Comparison of ENCODE assay signal across 36 mouse cellular contexts in genomic region chr19:29660835-29661764, GRCm38 (mm10). TPM values are rescaled to one million over a fixed set of nuclear protein-coding genes. Genes with fewer than 3 reads are reported as not detected.
DNase-seq lines count a peak whose midpoint lies in the region; ATAC-seq lines count a peak whose summit lies in the region.
"Had no signal": no experiment of that assay in that cellular context is flagged by ENCODE, and none has a peak within 500 bp of the region (broad histone marks: within the 10 kb centered on the region; RNA-seq: fewer than 3 reads in every experiment).

No protein-coding gene starts in this region.

- no peak for ATAC-seq in erythroblast, adult 5-6 weeks (replicated peaks; ENCODE audit: low FRiP score, poor library complexity, severe bottlenecking)
- ATAC-seq: forebrain, embryonic 13.5 days; hindbrain, embryonic 16.5 days; Patski had no signal

- peak; percentile 48 for DNase-seq in layer of hippocampus, adult 9-11 months
- no peak for DNase-seq in layer of hippocampus, adult 9-10 months (ENCODE audit: low spot score)
- DNase-seq in adipocyte (ENCODE audit: low spot score): peak; percentile 52
- peak; percentile 92 for DNase-seq in gonadal fat pad, adult 2 months (ENCODE audit: low read depth)
- peak; percentile 59 for DNase-seq in telencephalon, adult 2 months (ENCODE audit: low read depth, low spot score)
- no peak for DNase-seq in right cerebral cortex, postnatal 36 days (ENCODE audit: low spot score in 2 of 2)
- DNase-seq: adrenal gland, postnatal 14 days; cerebellum, adult 18-20 months; cerebellum, postnatal 10 days; gastrocnemius, postnatal 25 days; heart, postnatal 14 days; kidney, adult 18-20 months; kidney, postnatal 36 days; liver; lung, embryonic 14.5 days; lung, postnatal 14 days; right cerebral cortex, adult 18-20 months; right cerebral cortex, postnatal 4 days; thymus, postnatal 25 days had no signal

RNA-seq across cellular contexts. Expression of gene Ermp1, which starts 12.9 kb away (rescaled TPM):
- 47.1 and 63.4 TPM in 2 replicates for polyA plus RNA-seq in gonadal fat pad, adult 2 months (2012; rRNA removed)
- 10.0 and 14.4 TPM in 2 replicates for total RNA-seq in erythroblast, adult 5-6 weeks (2015; ENCODE audit: low replicate concordance)
- 8.4 and 12.0 TPM in 2 replicates for total RNA-seq in erythroblast, adult 5-6 weeks (2017; ENCODE audit: low replicate concordance)

RNA-seq across cellular contexts. Expression of gene Mlana, which starts 36.5 kb away (rescaled TPM):
- not detected in 2 replicates for polyA plus RNA-seq in gonadal fat pad, adult 2 months (2012; rRNA removed)
- not detected in 2 replicates for total RNA-seq in erythroblast, adult 5-6 weeks (2015; ENCODE audit: low replicate concordance)
- total RNA-seq in erythroblast, adult 5-6 weeks (2017; ENCODE audit: low replicate concordance): not detected in 2 replicates
- total RNA-seq: adrenal gland, postnatal 14 days; G1E; gastrocnemius, adult 18-20 months; gastrocnemius, postnatal 25 days; midbrain, postnatal 0 days had no signal
- polyA plus RNA-seq: C2C12; cortical plate, adult 2 months; forebrain, embryonic 13.5 days; G1E; hindbrain, embryonic 16.5 days; intestine, embryonic 14.5 days; kidney, embryonic 15.5 days; limb, embryonic 11.5 days; liver, embryonic 15.5 days; lung, embryonic 14.5 days; midbrain, embryonic 12.5 days; midbrain, postnatal 0 days; myocyte; neural tube, embryonic 12.5 days; stomach, postnatal 0 days had no signal

Comparison
In these comparisons a context has a peak if more than half of its experiments do, and no peak if none do; other contexts are left out.
1. DNase-seq: peak in layer of hippocampus, adult 9-11 months (single experiment), adipocyte (single experiment), gonadal fat pad, adult 2 months (single experiment) and telencephalon, adult 2 months (single experiment); none in layer of hippocampus, adult 9-10 months (single experiment) and right cerebral cortex, postnatal 36 days (0 of 2).